Comparison of ENCODE assay signal across 8 mouse cellular contexts in genomic region chr2:69712981-69713625, GRCm38 (mm10). TPM values are rescaled to one million over a fixed set of nuclear protein-coding genes. Genes with fewer than 3 reads are reported as not detected.
DNase-seq lines count a peak whose midpoint lies in the region; ATAC-seq and TF ChIP-seq lines count a peak whose summit lies in the region.

Fastkd1 (minus strand) TSS chr2:69713516.

- TF ChIP-seq CTCF in liver, embryonic 14.5 days (IDR thresholded peaks at IDR 0.05; ENCODE audit: low read depth): no peak
- 0 out of 2 replicates have a peak, but pooled peaks have one; percentile 1 for TF ChIP-seq CTCF in stomach, postnatal 0 days (IDR thresholded peaks at IDR 0.05; ENCODE audit: low read depth)

- H3K4me3 ChIP-seq in brown adipose tissue, adult 24 weeks (ENCODE audit: insufficient read depth, low read depth, low read length): peak within 1 kb of the TSS; percentile 89
- H3K4me3 ChIP-seq in heart, embryonic 15.5 days: peak within 1 kb of the TSS; percentile 87
- peak within 1 kb of the TSS; percentile 63 to 99 for H3K4me3 ChIP-seq in liver, embryonic 14.5 days (ENCODE audit: insufficient read depth in 1 of 2, low read depth in 2 of 2, low read length in 2 of 2)
- peak within 1 kb of the TSS; percentile 69 for H3K4me3 ChIP-seq in neural tube, embryonic 11.5 days (ENCODE audit: low read depth, low read length)
- peak within 1 kb of the TSS; percentile 61 for H3K4me3 ChIP-seq in stomach, postnatal 0 days (ENCODE audit: low read depth, low read length)

- no peaks in the 10 kb centered on the region for H3K36me3 ChIP-seq in heart, embryonic 15.5 days
- no peaks in the 10 kb centered on the region for H3K36me3 ChIP-seq in liver, embryonic 14.5 days (replicated peaks; ENCODE audit: control insufficient read depth, insufficient read depth, low read depth)
- peaks cover 2% of the 10 kb centered on the region; the same call in 1 of the 2 replicates for H3K36me3 ChIP-seq in neural tube, embryonic 11.5 days (ENCODE audit: control insufficient read depth, insufficient read depth, low read length)
- no peaks in the 10 kb centered on the region for H3K36me3 ChIP-seq in stomach, postnatal 0 days (ENCODE audit: control insufficient read depth, insufficient read depth, low read length)

- H3K27me3 ChIP-seq in heart, embryonic 15.5 days: peaks cover 3% of the 10 kb centered on the region
- no peaks in the 10 kb centered on the region for H3K27me3 ChIP-seq in liver, embryonic 14.5 days (ENCODE audit: control insufficient read depth, insufficient read depth, low read length)
- H3K27me3 ChIP-seq in neural tube, embryonic 11.5 days (ENCODE audit: control insufficient read depth, insufficient read depth, low read length): no peaks in the 10 kb centered on the region
- no peaks in the 10 kb centered on the region for H3K27me3 ChIP-seq in stomach, postnatal 0 days (ENCODE audit: control insufficient read depth, insufficient read depth, low read length)

- ATAC-seq in heart, embryonic 15.5 days (replicated peaks; ENCODE audit: insufficient number of reproducible peaks, insufficient read depth, low FRiP score, low read depth): peak; percentile 96
- ATAC-seq in liver, embryonic 14.5 days (ENCODE audit: insufficient read depth): peak; percentile 99
- ATAC-seq in neural tube, embryonic 11.5 days (ENCODE audit: insufficient read depth, low FRiP score, low TSS enrichment): peak; percentile 99
- peak; percentile 97 for ATAC-seq in stomach, postnatal 0 days (ENCODE audit: low FRiP score, low TSS enrichment)

- H3K4me1 ChIP-seq in brown adipose tissue, adult 24 weeks (ENCODE audit: control insufficient read depth, insufficient read depth, insufficient read length, low read length): no peaks in the 10 kb centered on the region
- H3K4me1 ChIP-seq in heart, embryonic 15.5 days (replicated peaks): peaks cover 6% of the 10 kb centered on the region; the same call in 1 of the 2 replicates
- peaks cover 0 to 2% of the 10 kb centered on the region in 2 experiments; a peak in 1 of 4 replicates for H3K4me1 ChIP-seq in liver, embryonic 14.5 days (replicated peaks; ENCODE audit: control insufficient read depth in 2 of 2, insufficient read depth in 2 of 2, low read length in 1 of 2)
- H3K4me1 ChIP-seq in neural tube, embryonic 11.5 days (ENCODE audit: control insufficient read depth, insufficient read depth, low read length): no peaks in the 10 kb centered on the region
- no peaks in the 10 kb centered on the region for H3K4me1 ChIP-seq in stomach, postnatal 0 days (replicated peaks; ENCODE audit: control insufficient read depth, insufficient read depth)

- H3K4me2 ChIP-seq in heart, embryonic 15.5 days: peak within 1 kb of the TSS; percentile 74
- H3K4me2 ChIP-seq in liver, embryonic 14.5 days (ENCODE audit: low read depth): peak within 1 kb of the TSS; percentile 66
- H3K4me2 ChIP-seq in neural tube, embryonic 11.5 days (ENCODE audit: low read depth): peak within 1 kb of the TSS; percentile 54
- peak within 1 kb of the TSS; percentile 89 for H3K4me2 ChIP-seq in stomach, postnatal 0 days (replicated peaks; ENCODE audit: low read depth)

- peak within 1 kb of the TSS; percentile 83 for H3K9ac ChIP-seq in heart, embryonic 15.5 days
- H3K9ac ChIP-seq in liver, embryonic 14.5 days (replicated peaks): peak within 1 kb of the TSS; percentile 50
- peak within 1 kb of the TSS; percentile 65 for H3K9ac ChIP-seq in neural tube, embryonic 11.5 days (ENCODE audit: low read length)
- peak within 1 kb of the TSS; percentile 63 for H3K9ac ChIP-seq in stomach, postnatal 0 days (ENCODE audit: low read length)

- TF ChIP-seq EP300 in liver, embryonic 14.5 days (IDR thresholded peaks at IDR 0.05; ENCODE audit: low read depth): no peak
- no peak for TF ChIP-seq EP300 in stomach, postnatal 0 days (optimal IDR thresholded peaks at IDR 0.05)

- peak within 1 kb of the TSS; percentile 90 for H3K27ac ChIP-seq in brown adipose tissue, adult 24 weeks (replicated peaks; ENCODE audit: low read depth, low read length)
- peak within 1 kb of the TSS; percentile 95 for H3K27ac ChIP-seq in heart, embryonic 15.5 days
- H3K27ac ChIP-seq in liver, embryonic 14.5 days: no peak within 1 kb of the TSS
- H3K27ac ChIP-seq in neural tube, embryonic 11.5 days (ENCODE audit: low read depth, low read length): no peak within 1 kb of the TSS
- H3K27ac ChIP-seq in stomach, postnatal 0 days (replicated peaks): peak within 1 kb of the TSS; percentile 58

- peak; percentile 88 for DNase-seq in CD4-positive, CD25-positive, alpha-beta regulatory T cell, adult 2 months (ENCODE audit: low read depth, low spot score)
- DNase-seq in fibroblast of lung, adult 2 months (ENCODE audit: low read depth): peak; percentile 74
- peak; percentile 91 to 95 for DNase-seq in kidney, postnatal 25 days
- peak; percentile 77 to 84 (median 81) for DNase-seq in liver, embryonic 14.5 days (ENCODE audit: low read depth in 3 of 3, low spot score in 3 of 3)
- peak; percentile 89 for DNase-seq in neural tube, embryonic 11.5 days (ENCODE audit: low spot score)
- peak; percentile 86 for DNase-seq in stomach, postnatal 0 days (ENCODE audit: low spot score)

- under 1% methylated on average over 39 of the region's 39 CpGs for WGBS in heart, embryonic 15.5 days
- under 1% methylated on average over 39 of the region's 39 CpGs for WGBS in liver, embryonic 14.5 days (ENCODE audit: insufficient replicate concordance)
- WGBS in neural tube, embryonic 11.5 days: under 1% methylated on average over 39 of the region's 39 CpGs
- under 1% methylated on average over 39 of the region's 39 CpGs for WGBS in stomach, postnatal 0 days

- H3K9me3 ChIP-seq in heart, embryonic 15.5 days (replicated peaks): no peaks in the 10 kb centered on the region
- H3K9me3 ChIP-seq in liver, embryonic 14.5 days (ENCODE audit: control insufficient read depth, low read length): no peaks in the 10 kb centered on the region
- H3K9me3 ChIP-seq in neural tube, embryonic 11.5 days (ENCODE audit: control insufficient read depth, low read length): no peaks in the 10 kb centered on the region
- H3K9me3 ChIP-seq in stomach, postnatal 0 days (ENCODE audit: control insufficient read depth, low read length): no peaks in the 10 kb centered on the region

RNA-seq across cellular contexts. Expression of gene Fastkd1, which starts in this region (rescaled TPM):
- polyA plus RNA-seq in brown adipose tissue, adult 24 weeks (2012; ENCODE audit: insufficient read depth, insufficient read length, missing spikeins): 24.0 and 34.9 TPM in 2 replicates
- polyA plus RNA-seq in heart, embryonic 15.5 days (2015; fragmentation: Nextera tagmentation; extraction: Ambion mirVana): 18.8 and 19.0 TPM in 2 replicates
- 2.1 and 3.2 TPM in 2 replicates for polyA plus RNA-seq in liver, embryonic 14.5 days (2012; rRNA removed)
- 3.5 and 4.6 TPM in 2 replicates for polyA plus RNA-seq in liver, embryonic 14.5 days (2014; fragmentation: Nextera tagmentation; extraction: Ambion mirVana)
- polyA plus RNA-seq in neural tube, embryonic 11.5 days (2014; fragmentation: Nextera tagmentation; extraction: Ambion mirVana): 19.5 and 22.5 TPM in 2 replicates
- polyA plus RNA-seq in stomach, postnatal 0 days (2015; fragmentation: Nextera tagmentation; extraction: Ambion mirVana): 5.6 and 5.7 TPM in 2 replicates

Comparison
In these comparisons a context has a peak if more than half of its experiments do, and no peak if none do; other contexts are left out.
1. H3K27ac ChIP-seq: peak in brown adipose tissue, adult 24 weeks (single experiment), heart, embryonic 15.5 days (single experiment) and stomach, postnatal 0 days (single experiment); none in liver, embryonic 14.5 days (single experiment) and neural tube, embryonic 11.5 days (single experiment).
2. Peak in every context shown above with its lines, with median percentiles within 50 percentile points of each other: DNase-seq, H3K4me3 ChIP-seq, ATAC-seq, H3K4me2 ChIP-seq and H3K9ac ChIP-seq.